Mouse (Mus musculus) hindbrain, embryonic 11.5 days (tissue): ENCODE measurements at regions not wholly inside any gene's neighbourhood (a gene's known extent, or its start where the extent isn't known, plus 50 kb on each side); places are given as distances from the start of the nearest gene placed in this dataset.

Source experiments
- ATAC-seq: fragments of 200-750 bp; cut with Nextera tagmentation; 2 replicates; pipeline ENCODE4 v1.8.0; 2017; ENCODE audit warnings: mild to moderate bottlenecking, moderate TSS enrichment, moderate library complexity; ENCODE audit not compliant: low FRiP score
- DNase-seq: peaks from one replicate; pipeline ENCODE4 v3.0.0-alpha.2; 2015; ENCODE audit warnings: low spot score
- H3K27ac ChIP-seq: fragments of 300-500 bp; sonication (generic); 2 replicates; pipeline ENCODE4 v1.5.1; 2014; ENCODE audit warnings: mild to moderate bottlenecking, low read depth, low read length
- H3K27me3 ChIP-seq: fragments of 300-500 bp; sonication (generic); 2 replicates; pipeline ENCODE4 v1.6.1; 2014; ENCODE audit warnings: mild to moderate bottlenecking, low read length, moderate library complexity, mixed read lengths; ENCODE audit not compliant: control insufficient read depth, insufficient read depth
- H3K36me3 ChIP-seq: fragments of 300-500 bp; sonication (generic); 2 replicates; pipeline ENCODE4 v1.6.1; 2014; ENCODE audit warnings: mild to moderate bottlenecking, low read length, moderate library complexity, mixed read lengths; ENCODE audit not compliant: control insufficient read depth, insufficient read depth
- H3K4me1 ChIP-seq: fragments of 300-500 bp; sonication (generic); replicated peaks from 2 replicates; pipeline ENCODE4 v1.6.1; 2014; ENCODE audit warnings: low read length, mixed read lengths; ENCODE audit not compliant: control insufficient read depth, insufficient read depth
- H3K4me2 ChIP-seq: fragments of 300-500 bp; sonication (generic); replicated peaks from 2 replicates; pipeline ENCODE4 v1.6.1; 2014; ENCODE audit warnings: mild to moderate bottlenecking, low read depth, low read length
- H3K4me3 ChIP-seq: fragments of 300-500 bp; sonication (generic); 2 replicates; pipeline ENCODE4 v1.5.1; 2014; ENCODE audit warnings: low read depth, low read length
- H3K9ac ChIP-seq: fragments of 300-500 bp; sonication (generic); 2 replicates; pipeline ENCODE4 v1.6.1; 2014; ENCODE audit warnings: low read depth, low read length
- H3K9me3 ChIP-seq: fragments of 300-500 bp; sonication (generic); 2 replicates; pipeline ENCODE4 v1.6.1; 2016; ENCODE audit warnings: low read length; ENCODE audit not compliant: control insufficient read depth
- whole genome bisulfite sequencing: fragments of 180-500 bp; shearing (Covaris S2); extraction: QIAGEN DNeasy Blood & Tissue Kit; methylation state at CpG from one replicate; pipeline ENCODE4 v1.1.7; 2014; 5-methylcytosine and 5-hydroxymethylcytosine counted together

GRCm38 (mm10) chr12:14859057-14859456 lies 707.2 kb upstream of the Fam84a start:
- ATAC-seq (no peak), DNase-seq (no peak)
- WGBS, result 89% methylated on average over 2 of the region's 2 CpGs
- Histone ChIP-seq H3K4me1 (no peaks in the 10 kb centered on the region), H3K36me3 (no peaks in the 10 kb centered on the region), H3K4me2 (no peak overlapping the region), H3K4me3 (no peak overlapping the region), H3K9me3 (no peaks in the 10 kb centered on the region), H3K27me3 (no peaks in the 10 kb centered on the region), H3K9ac (no peak overlapping the region), H3K27ac (no peak overlapping the region)

- H3K27me3 ChIP-seq, result no peaks in the 10 kb centered on the region
- H3K36me3 ChIP-seq, result no peaks in the 10 kb centered on the region
- no peaks in the 10 kb centered on the region for H3K9me3 ChIP-seq
- no peaks in the 10 kb centered on the region for H3K4me1 ChIP-seq
- ATAC-seq (peak; percentile 64; the same call in 1 of the 2 replicates), DNase-seq (no peak)
- H3K4me2 ChIP-seq, result no peak overlapping the region
- no peak overlapping the region for H3K9ac ChIP-seq
- no peak overlapping the region for H3K27ac ChIP-seq
- H3K4me3 ChIP-seq, result no peak overlapping the region
These were observed 683.7 kb upstream of the Fam84a start for GRCm38 (mm10) chr12:14835510-14835909.
